Mouse (Mus musculus): ENCODE results near the gene Prkn. TPM values are rescaled to one million over a fixed set of nuclear protein-coding genes. Genes with fewer than 3 reads are reported as not detected.

Gene Prkn
- total and polyA plus RNA-seq, 2 experiments from 2014 or later = 9.0 to 9.4 TPM

GRCm38 (mm10) chr17:11795979-11796378, 955.8 kb downstream of the Prkn start:
- Histone ChIP-seq H3K4me3 (ENCODE audit: low read depth, low read length) (no peak overlapping the region), H3K4me1 (ENCODE audit: insufficient read depth, low read length) (no peaks in the 10 kb centered on the region), H3K27me3 (ENCODE audit: insufficient read depth, low read length) (no peaks in the 10 kb centered on the region), H3K36me3 (ENCODE audit: insufficient read depth, low read length) (no peaks in the 10 kb centered on the region), H3K27ac (ENCODE audit: low read depth, low read length) (no peak overlapping the region), H3K4me2 (ENCODE audit: low read depth, low read length, poor library complexity, severe bottlenecking) (no peak overlapping the region), H3K9me3 (ENCODE audit: low read length) (no peaks in the 10 kb centered on the region), H3K9ac (replicated peaks; ENCODE audit: low read length, poor library complexity, severe bottlenecking) (no peak overlapping the region)
- DNase-seq (ENCODE audit: low spot score) (no peak), ATAC-seq (ENCODE audit: low FRiP score) (no peak)
- WGBS = 85% methylated on average over 3 of the region's 3 CpGs
- no peak for TF ChIP-seq CTCF (IDR thresholded peaks at IDR 0.05)

GRCm38 (mm10) chr17:11801226-11801625, 961.0 kb downstream of the Prkn start:
- no peak overlapping the region for H3K27ac ChIP-seq (ENCODE audit: low read depth, low read length)
- TF ChIP-seq CTCF (IDR thresholded peaks at IDR 0.05) = no peak
- H3K9me3 ChIP-seq (ENCODE audit: low read length) = no peaks in the 10 kb centered on the region
- no peak overlapping the region for H3K4me3 ChIP-seq (ENCODE audit: low read depth, low read length)
- no peak overlapping the region for H3K4me2 ChIP-seq (ENCODE audit: low read depth, low read length, poor library complexity, severe bottlenecking)
- no peak overlapping the region for H3K9ac ChIP-seq (replicated peaks; ENCODE audit: low read length, poor library complexity, severe bottlenecking)
- H3K36me3 ChIP-seq (ENCODE audit: insufficient read depth, low read length) = no peaks in the 10 kb centered on the region
- no peak for DNase-seq (ENCODE audit: low spot score)
- no peak for ATAC-seq (ENCODE audit: low FRiP score)
- no peaks in the 10 kb centered on the region for H3K27me3 ChIP-seq (ENCODE audit: insufficient read depth, low read length)
- 93% methylated on average over 4 of the region's 4 CpGs for WGBS
- no peaks in the 10 kb centered on the region for H3K4me1 ChIP-seq (ENCODE audit: insufficient read depth, low read length)

GRCm38 (mm10) chr17:11807280-11807679, 967.1 kb downstream of the Prkn start:
- no peak for TF ChIP-seq CTCF (IDR thresholded peaks at IDR 0.05)
- Histone ChIP-seq H3K36me3 (ENCODE audit: insufficient read depth, low read length) (no peaks in the 10 kb centered on the region), H3K27ac (ENCODE audit: low read depth, low read length) (no peak overlapping the region), H3K9ac (replicated peaks; ENCODE audit: low read length, poor library complexity, severe bottlenecking) (no peak overlapping the region), H3K4me3 (ENCODE audit: low read depth, low read length) (no peak overlapping the region), H3K4me2 (ENCODE audit: low read depth, low read length, poor library complexity, severe bottlenecking) (no peak overlapping the region), H3K27me3 (ENCODE audit: insufficient read depth, low read length) (no peaks in the 10 kb centered on the region), H3K4me1 (ENCODE audit: insufficient read depth, low read length) (no peaks in the 10 kb centered on the region), H3K9me3 (ENCODE audit: low read length) (no peaks in the 10 kb centered on the region)
- 87% methylated on average over 3 of the region's 3 CpGs for WGBS
- no peak for DNase-seq (ENCODE audit: low spot score)
- no peak for ATAC-seq (ENCODE audit: low FRiP score)

GRCm38 (mm10) chr17:11817886-11818285, 977.7 kb downstream of the Prkn start:
- Histone ChIP-seq H3K36me3 (ENCODE audit: insufficient read depth, low read length) (no peaks in the 10 kb centered on the region), H3K27ac (ENCODE audit: low read depth, low read length) (no peak overlapping the region), H3K9me3 (ENCODE audit: low read length) (no peaks in the 10 kb centered on the region), H3K4me1 (ENCODE audit: insufficient read depth, low read length) (no peaks in the 10 kb centered on the region), H3K27me3 (ENCODE audit: insufficient read depth, low read length) (no peaks in the 10 kb centered on the region), H3K4me3 (ENCODE audit: low read depth, low read length) (no peak overlapping the region), H3K9ac (replicated peaks; ENCODE audit: low read length, poor library complexity, severe bottlenecking) (no peak overlapping the region), H3K4me2 (ENCODE audit: low read depth, low read length, poor library complexity, severe bottlenecking) (no peak overlapping the region)
- ATAC-seq (ENCODE audit: low FRiP score) (no peak), DNase-seq (ENCODE audit: low spot score) (no peak)
- TF ChIP-seq CTCF (IDR thresholded peaks at IDR 0.05) = no peak
- WGBS = 71% methylated on average over 2 of the region's 2 CpGs

- DNase-seq (ENCODE audit: low spot score) (no peak), ATAC-seq (ENCODE audit: low FRiP score) (no peak)
- Histone ChIP-seq H3K27ac (ENCODE audit: low read depth, low read length) (no peak overlapping the region), H3K4me3 (ENCODE audit: low read depth, low read length) (no peak overlapping the region), H3K4me2 (ENCODE audit: low read depth, low read length, poor library complexity, severe bottlenecking) (no peak overlapping the region), H3K9ac (replicated peaks; ENCODE audit: low read length, poor library complexity, severe bottlenecking) (no peak overlapping the region), H3K9me3 (ENCODE audit: low read length) (no peaks in the 10 kb centered on the region), H3K27me3 (ENCODE audit: insufficient read depth, low read length) (no peaks in the 10 kb centered on the region), H3K4me1 (ENCODE audit: insufficient read depth, low read length) (no peaks in the 10 kb centered on the region), H3K36me3 (ENCODE audit: insufficient read depth, low read length) (no peaks in the 10 kb centered on the region)
- TF ChIP-seq CTCF (IDR thresholded peaks at IDR 0.05) = no peak
- WGBS = 60% methylated on average over 8 of the region's 8 CpGs
These were observed 979.3 kb downstream of the Prkn start for GRCm38 (mm10) chr17:11819506-11819905.

- no peak for ATAC-seq (ENCODE audit: low FRiP score)
- DNase-seq (ENCODE audit: low spot score) = no peak
- H3K27me3 ChIP-seq (ENCODE audit: insufficient read depth, low read length) = no peaks in the 10 kb centered on the region
- 84% methylated on average over 4 of the region's 4 CpGs for WGBS
- H3K4me1 ChIP-seq (ENCODE audit: insufficient read depth, low read length) = no peaks in the 10 kb centered on the region
- H3K36me3 ChIP-seq (ENCODE audit: insufficient read depth, low read length) = no peaks in the 10 kb centered on the region
- no peak overlapping the region for H3K4me3 ChIP-seq (ENCODE audit: low read depth, low read length)
- TF ChIP-seq CTCF (IDR thresholded peaks at IDR 0.05) = no peak
- H3K9ac ChIP-seq (replicated peaks; ENCODE audit: low read length, poor library complexity, severe bottlenecking) = no peak overlapping the region
- no peak overlapping the region for H3K27ac ChIP-seq (ENCODE audit: low read depth, low read length)
- no peaks in the 10 kb centered on the region for H3K9me3 ChIP-seq (ENCODE audit: low read length)
- H3K4me2 ChIP-seq (ENCODE audit: low read depth, low read length, poor library complexity, severe bottlenecking) = no peak overlapping the region
These were observed 980.6 kb downstream of the Prkn start for GRCm38 (mm10) chr17:11820757-11821156.
